Mouse (Mus musculus): Measurements from ENCODE around the gene Serp1.

Gene Serp1

DNA sequence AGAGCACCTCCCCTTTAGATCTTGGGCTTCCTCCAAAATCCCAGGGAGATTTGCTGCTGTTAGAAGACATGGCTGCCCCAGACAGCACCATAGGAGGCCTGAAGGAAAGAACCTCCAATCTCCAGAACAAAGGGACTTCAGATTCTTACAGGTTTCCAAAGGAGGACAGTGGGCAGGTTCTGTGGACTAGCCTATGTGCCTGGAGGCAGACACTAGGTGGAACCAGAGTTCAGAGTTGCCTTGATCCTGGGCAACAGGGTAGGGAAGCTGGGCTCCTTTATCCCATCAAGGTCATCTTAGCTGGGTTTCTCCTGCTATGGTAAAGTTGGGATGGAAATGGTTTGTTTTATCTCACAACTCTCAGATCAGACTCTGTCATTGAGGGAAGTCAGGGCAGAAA is 14.1 kb downstream of the Serp1 start:
- in situ Hi-C loops (cut with MboI; ENCODE audit: low sequenced_read_pairs) = loop anchor here (25.0 kb wide), 1 partner anchor 176 kb away; the partner anchor contains the start of gene Siah2

DNA sequence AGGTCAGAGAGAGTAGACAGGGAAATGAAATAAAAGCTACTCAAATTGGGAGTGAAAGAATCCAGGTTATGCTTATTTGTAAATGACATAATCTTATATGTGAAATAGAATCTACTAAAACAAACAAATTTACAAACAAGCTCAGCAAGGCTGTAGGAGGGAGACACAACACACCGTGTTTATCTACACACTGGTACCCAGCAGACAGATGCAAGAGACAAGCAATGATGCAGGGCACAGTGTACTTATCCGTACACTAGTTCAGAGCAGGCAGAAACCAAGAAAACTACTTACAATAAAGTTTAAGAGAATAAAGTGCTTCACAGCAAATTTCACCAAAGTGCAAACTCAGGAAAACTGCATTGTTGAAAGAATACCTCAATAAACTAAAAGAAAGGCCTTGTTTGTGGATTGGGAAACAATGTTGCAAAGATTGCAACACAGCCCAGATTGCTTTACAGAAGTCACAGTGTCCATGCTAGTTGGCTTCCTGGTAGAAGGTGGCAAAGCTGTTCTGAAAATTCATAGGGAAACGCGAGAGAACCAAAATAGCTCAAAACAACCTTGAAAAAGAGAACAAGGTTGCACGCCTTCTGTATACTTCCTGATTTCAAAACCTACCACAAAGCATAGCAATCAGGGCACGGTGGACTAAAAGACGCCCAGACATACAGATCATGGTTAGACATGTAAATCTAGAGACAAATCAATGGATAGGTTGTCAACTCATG is 17.5 kb downstream of the Serp1 start:
- in situ Hi-C loops (cut with MboI; ENCODE audit: low sequenced_read_pairs) = loop anchor here (25.0 kb wide), 1 partner anchor 179 kb away; the partner anchor contains the start of gene Siah2

GRCm38 (mm10) chr3:58504676-58505075 is 21.0 kb downstream of the Serp1 start:
- in situ Hi-C loops (cut with MboI; ENCODE audit: low sequenced_read_pairs) = loop anchor here (25.0 kb wide), 1 partner anchor 183 kb away; the partner anchor contains the start of gene Siah2

DNA sequence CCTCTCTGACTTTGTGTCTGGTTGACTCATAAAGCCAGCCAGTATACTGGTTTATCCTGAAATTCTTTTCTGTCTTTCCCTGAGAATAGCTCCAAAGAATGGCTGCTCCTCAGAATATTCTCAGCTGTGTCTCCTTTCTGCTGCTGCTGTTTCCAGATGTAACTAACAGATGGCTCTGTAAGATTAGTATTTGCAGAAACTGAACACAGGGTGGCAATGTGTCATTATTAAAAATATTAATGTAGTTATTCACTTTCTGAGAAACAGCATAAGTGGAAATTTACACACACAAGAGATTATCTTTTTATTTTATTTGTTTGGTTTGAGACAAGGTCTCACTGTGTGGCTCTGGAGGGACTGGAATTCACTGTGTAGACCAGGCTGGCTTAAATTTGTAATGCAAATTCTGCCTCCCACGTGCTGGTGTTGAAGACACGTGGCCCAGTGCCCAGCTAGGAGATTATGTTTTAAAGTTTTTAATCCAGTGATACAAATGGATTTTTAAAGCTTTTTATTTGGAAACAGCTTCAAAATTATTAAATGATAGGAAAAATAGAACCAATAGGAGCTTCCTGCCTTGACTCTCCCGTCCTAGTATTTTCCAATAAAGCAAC is 21.9 kb downstream of the Serp1 start:
- in situ Hi-C loops (cut with MboI; ENCODE audit: low sequenced_read_pairs) = loop anchor here (25.0 kb wide), 1 partner anchor 183 kb away; the partner anchor contains the start of gene Siah2

GRCm38 (mm10) chr3:58501961-58502360 is 23.7 kb downstream of the Serp1 start:
- in situ Hi-C loops (cut with MboI; ENCODE audit: low sequenced_read_pairs) = loop anchor here (25.0 kb wide), 1 partner anchor 185 kb away; the partner anchor contains the start of gene Siah2

- in situ Hi-C loops (cut with MboI; ENCODE audit: low sequenced_read_pairs) = loop anchor here (25.0 kb wide), 1 partner anchor 331 kb away; no protein-coding TSS in a partner anchor
Observed at GRCm38 (mm10) chr3:58493621-58494020, 32.1 kb downstream of the Serp1 start.

- in situ Hi-C loops (cut with MboI; ENCODE audit: low sequenced_read_pairs) = loop anchor here (25.0 kb wide), 1 partner anchor 328 kb away; no protein-coding TSS in a partner anchor
Observed at GRCm38 (mm10) chr3:58490787-58491186, 34.9 kb downstream of the Serp1 start.

DNA sequence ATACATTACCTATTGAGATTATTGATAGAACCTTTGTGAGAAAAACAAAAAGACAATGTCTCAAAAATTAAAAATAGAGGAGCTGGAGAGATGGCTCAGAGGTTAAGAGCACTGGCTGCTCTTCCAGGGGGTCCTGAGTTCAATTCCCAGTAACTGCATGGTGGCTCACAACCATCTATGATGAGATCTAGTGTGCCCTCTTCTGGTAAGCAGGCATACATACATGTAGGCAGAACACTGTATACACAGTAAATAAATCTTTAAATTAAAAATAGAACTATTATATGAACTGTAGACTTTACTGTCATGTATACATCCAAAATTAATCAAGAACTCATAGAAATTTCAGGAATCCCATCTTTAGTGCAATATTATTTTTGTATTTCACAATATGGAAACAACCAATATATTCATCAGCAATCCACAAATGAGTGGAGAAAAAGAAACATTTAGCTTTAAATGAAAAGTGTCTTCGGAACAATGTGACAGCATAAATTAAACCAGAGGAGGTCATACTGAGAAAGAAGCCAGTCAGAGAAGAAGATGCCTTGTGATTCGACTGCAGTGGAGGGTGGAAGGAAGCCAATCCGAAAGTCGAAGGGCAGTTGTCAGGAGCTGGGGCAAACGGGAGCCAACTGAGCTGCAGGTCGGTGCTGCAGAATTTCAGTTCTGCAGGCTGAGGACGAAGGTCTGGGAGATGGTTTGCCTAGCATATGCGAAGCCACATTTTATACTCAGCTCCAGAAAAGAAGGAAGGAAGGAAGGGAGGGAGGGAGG is 37.5 kb downstream of the Serp1 start:
- in situ Hi-C loops (cut with MboI; ENCODE audit: low sequenced_read_pairs) = loop anchor here (25.0 kb wide), 1 partner anchor 326 kb away; no protein-coding TSS in a partner anchor

GRCm38 (mm10) chr3:58487121-58487520 is 38.6 kb downstream of the Serp1 start:
- in situ Hi-C loops (cut with MboI; ENCODE audit: low sequenced_read_pairs) = loop anchor here (25.0 kb wide), 1 partner anchor 325 kb away; no protein-coding TSS in a partner anchor

DNA sequence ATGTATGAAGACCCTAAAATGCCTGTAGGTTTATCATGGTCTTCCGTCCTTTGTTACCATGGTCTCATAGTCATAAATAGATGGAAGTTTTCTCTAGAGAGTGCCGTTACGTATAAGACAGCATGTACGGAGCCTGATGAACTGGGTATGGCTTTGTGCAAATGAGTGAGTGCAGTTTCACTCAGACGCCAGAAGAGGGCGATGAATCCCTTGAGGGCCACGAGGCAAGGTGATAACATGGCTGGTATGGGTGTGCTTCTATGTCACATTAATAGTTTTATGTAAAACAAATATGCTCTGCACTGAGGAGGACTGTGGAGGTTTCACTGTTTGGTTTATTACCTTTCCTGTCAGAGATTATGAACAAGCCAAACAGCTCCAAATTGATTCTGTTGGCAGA is 39.8 kb downstream of the Serp1 start:
- in situ Hi-C loops (cut with MboI; ENCODE audit: low sequenced_read_pairs) = loop anchor here (25.0 kb wide), 1 partner anchor 324 kb away; no protein-coding TSS in a partner anchor

DNA sequence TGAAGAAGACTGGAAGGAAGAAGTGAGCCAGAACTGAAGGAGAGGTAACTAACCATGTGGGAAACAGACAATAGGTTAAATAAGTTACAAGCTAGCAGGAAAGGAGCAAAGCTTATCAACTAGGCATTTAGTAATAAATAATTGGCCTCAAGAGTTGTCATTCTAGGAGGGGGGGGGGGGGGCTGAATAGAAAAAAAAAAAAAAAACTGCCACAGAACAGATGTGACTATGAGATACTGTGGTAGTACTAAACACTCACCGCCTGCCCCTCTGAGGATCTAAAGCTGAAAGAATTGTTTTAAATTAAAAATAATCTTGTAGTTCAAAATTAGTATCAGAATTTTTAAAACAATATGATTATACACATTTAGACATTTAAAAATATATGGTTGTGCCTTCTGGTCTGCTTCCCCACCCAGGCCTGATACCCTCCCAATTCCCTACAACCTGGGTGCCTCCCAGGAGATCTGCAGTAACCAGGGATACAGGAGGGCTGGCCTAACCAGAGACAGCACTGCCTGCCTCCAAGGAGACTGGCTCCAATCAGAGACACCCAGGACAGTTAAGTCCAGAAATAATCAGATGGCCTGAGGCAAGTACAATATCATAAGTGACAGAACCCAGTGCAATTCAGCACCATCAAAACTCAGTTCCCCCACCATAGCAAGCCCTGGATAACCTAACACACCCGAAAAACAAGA is 46.8 kb downstream of the Serp1 start:
- in situ Hi-C loops (cut with MboI; ENCODE audit: low sequenced_read_pairs) = loop anchor here (25.0 kb wide), 1 partner anchor 317 kb away; no protein-coding TSS in a partner anchor

DNA sequence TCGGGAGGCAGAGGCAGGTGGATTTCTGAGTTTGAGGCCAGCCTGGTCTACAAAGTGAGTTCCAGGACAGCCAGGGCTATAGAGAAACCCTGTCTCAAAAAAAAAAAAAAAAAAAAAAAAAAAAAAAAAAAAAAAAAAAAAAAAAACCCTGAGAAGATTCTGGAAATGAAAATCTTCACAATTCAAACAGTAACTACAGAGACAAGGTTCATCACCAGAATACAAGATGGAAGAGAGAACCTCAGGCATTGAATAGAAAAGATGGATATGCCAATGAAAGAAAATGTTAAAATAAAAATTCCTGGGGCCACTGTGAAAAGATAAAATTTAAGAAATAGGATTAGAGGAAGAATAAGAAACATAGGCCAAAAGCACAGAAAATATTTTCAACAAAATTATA is 50.4 kb downstream of the Serp1 start:
- in situ Hi-C loops (cut with MboI; ENCODE audit: low sequenced_read_pairs) = loop anchor here (25.0 kb wide), 1 partner anchor 313 kb away; no protein-coding TSS in a partner anchor
